Mouse (Mus musculus): ENCODE measurements around the gene Gtpbp1. TPM values are rescaled to one million over a fixed set of nuclear protein-coding genes. Genes with fewer than 3 reads are reported as not detected.

The Gtpbp1 gene
- total and polyA plus RNA-seq, 2 experiments from 2014 or later: 47.6 to 78.1 TPM

GRCm38 (mm10) chr15:79685141-79685641 lies 5.5 kb upstream of the Gtpbp1 start:
- peaks cover 31% of the 10 kb centered on the region for H3K4me1 ChIP-seq (ENCODE audit: insufficient read depth)

GRCm38 (mm10) chr15:79686046-79686869 lies 4.4 kb upstream of the Gtpbp1 start:
- 12% methylated on average over 15 of the region's 15 CpGs for WGBS
- H3K4me1 ChIP-seq (ENCODE audit: insufficient read depth): peaks cover 31% of the 10 kb centered on the region
- no peak for DNase-seq

More at GRCm38 (mm10) chr15:79685141-79685641, 5.5 kb upstream of the Gtpbp1 start:
- no peak for TF ChIP-seq CTCF (IDR thresholded peaks at IDR 0.05; ENCODE audit: low read depth)
- 38% methylated on average over 6 of the region's 6 CpGs for WGBS
- H3K27me3 ChIP-seq (ENCODE audit: insufficient read depth, low read length): no peaks in the 10 kb centered on the region
- peak overlapping the region; percentile 71 for H3K9ac ChIP-seq
- no peak for DNase-seq
- ATAC-seq: no peak
- H3K27ac ChIP-seq (ENCODE audit: low read depth, low read length): no peak overlapping the region
- peak overlapping the region; percentile 70 for H3K4me2 ChIP-seq (ENCODE audit: low read depth)
- H3K9me3 ChIP-seq (ENCODE audit: low read length): no peaks in the 10 kb centered on the region
- H3K4me3 ChIP-seq (ENCODE audit: low read depth, low read length): peak overlapping the region; percentile 71
- no peaks in the 10 kb centered on the region for H3K36me3 ChIP-seq (ENCODE audit: insufficient read depth)

GRCm38 (mm10) chr15:79687175-79687574 lies 3.5 kb upstream of the Gtpbp1 start:
- H3K4me1 ChIP-seq (ENCODE audit: insufficient read depth): peaks cover 36% of the 10 kb centered on the region

More at GRCm38 (mm10) chr15:79686046-79686869, 4.4 kb upstream of the Gtpbp1 start:
- no peak overlapping the region for H3K27ac ChIP-seq (ENCODE audit: low read depth, low read length)
- no peaks in the 10 kb centered on the region for H3K36me3 ChIP-seq (ENCODE audit: insufficient read depth)
- TF ChIP-seq CTCF (IDR thresholded peaks at IDR 0.05; ENCODE audit: low read depth): no peak
- H3K9me3 ChIP-seq (ENCODE audit: low read length): no peaks in the 10 kb centered on the region
- peak overlapping the region; percentile 70 for H3K4me2 ChIP-seq (ENCODE audit: low read depth)
- H3K27me3 ChIP-seq (ENCODE audit: insufficient read depth, low read length): no peaks in the 10 kb centered on the region
- ATAC-seq: no peak
- H3K9ac ChIP-seq: peak overlapping the region; percentile 71
- H3K4me3 ChIP-seq (ENCODE audit: low read depth, low read length): peak overlapping the region; percentile 71

GRCm38 (mm10) chr15:79687646-79688267 lies 2.9 kb upstream of the Gtpbp1 start, which contains the start of gene Josd1:
Josd1 (minus strand) TSS chr15:79687919.
- ATAC-seq: peak; percentile 38
- H3K9ac ChIP-seq: peak within 1 kb of the TSS; percentile 71
- H3K36me3 ChIP-seq (ENCODE audit: insufficient read depth): no peaks in the 10 kb centered on the region
- peaks cover 38% of the 10 kb centered on the region for H3K4me1 ChIP-seq (ENCODE audit: insufficient read depth)
- DNase-seq: peak; percentile 96
- H3K27ac ChIP-seq (ENCODE audit: low read depth, low read length): peak within 1 kb of the TSS; percentile 79
- no peaks in the 10 kb centered on the region for H3K27me3 ChIP-seq (ENCODE audit: insufficient read depth, low read length)
- no peaks in the 10 kb centered on the region for H3K9me3 ChIP-seq (ENCODE audit: low read length)
- 0 out of 2 replicates have a peak, but pooled peaks have one; percentile 21 for TF ChIP-seq CTCF (IDR thresholded peaks at IDR 0.05; ENCODE audit: low read depth)
- 3% methylated on average over 61 of the region's 72 CpGs for WGBS
- H3K4me3 ChIP-seq (ENCODE audit: low read depth, low read length): peak within 1 kb of the TSS; percentile 71
- peak within 1 kb of the TSS; percentile 70 for H3K4me2 ChIP-seq (ENCODE audit: low read depth)

More at GRCm38 (mm10) chr15:79687175-79687574, 3.5 kb upstream of the Gtpbp1 start:
- WGBS: under 1% methylated on average over 33 of the region's 33 CpGs
- peak overlapping the region; percentile 71 for H3K4me3 ChIP-seq (ENCODE audit: low read depth, low read length)
- no peaks in the 10 kb centered on the region for H3K27me3 ChIP-seq (ENCODE audit: insufficient read depth, low read length)
- peak overlapping the region; percentile 70 for H3K4me2 ChIP-seq (ENCODE audit: low read depth)
- H3K36me3 ChIP-seq (ENCODE audit: insufficient read depth): no peaks in the 10 kb centered on the region
- DNase-seq: peak; percentile 47
- H3K27ac ChIP-seq (ENCODE audit: low read depth, low read length): peak overlapping the region; percentile 79
- ATAC-seq: no peak
- TF ChIP-seq CTCF (IDR thresholded peaks at IDR 0.05; ENCODE audit: low read depth): no peak
- peak overlapping the region; percentile 71 for H3K9ac ChIP-seq
- no peaks in the 10 kb centered on the region for H3K9me3 ChIP-seq (ENCODE audit: low read length)

- WGBS: 5% methylated on average over 8 of the region's 8 CpGs
- Histone ChIP-seq H3K4me2 (ENCODE audit: low read depth) (peak overlapping the region; percentile 70), H3K27me3 (ENCODE audit: insufficient read depth, low read length) (no peaks in the 10 kb centered on the region), H3K4me3 (ENCODE audit: low read depth, low read length) (peak overlapping the region; percentile 71), H3K4me1 (ENCODE audit: insufficient read depth) (peaks cover 37% of the 10 kb centered on the region), H3K9me3 (ENCODE audit: low read length) (no peaks in the 10 kb centered on the region), H3K36me3 (ENCODE audit: insufficient read depth) (no peaks in the 10 kb centered on the region), H3K9ac (peak overlapping the region; percentile 71), H3K27ac (ENCODE audit: low read depth, low read length) (peak overlapping the region; percentile 79)
- ATAC-seq (no peak), DNase-seq (no peak)
- no peak for TF ChIP-seq CTCF (IDR thresholded peaks at IDR 0.05; ENCODE audit: low read depth)
Measured at GRCm38 (mm10) chr15:79688268-79688956, 2.2 kb upstream of the Gtpbp1 start.

- peaks cover 27% of the 10 kb centered on the region for H3K4me1 ChIP-seq (ENCODE audit: insufficient read depth)
- TF ChIP-seq CTCF (IDR thresholded peaks at IDR 0.05; ENCODE audit: low read depth): no peak
- no peak overlapping the region for H3K9ac ChIP-seq
- no peaks in the 10 kb centered on the region for H3K27me3 ChIP-seq (ENCODE audit: insufficient read depth, low read length)
- no peaks in the 10 kb centered on the region for H3K9me3 ChIP-seq (ENCODE audit: low read length)
- H3K4me2 ChIP-seq (ENCODE audit: low read depth): peak overlapping the region; percentile 69
- ATAC-seq (no peak), DNase-seq (no peak)
- WGBS: 14% methylated on average over 24 of the region's 24 CpGs
- H3K27ac ChIP-seq (ENCODE audit: low read depth, low read length): no peak overlapping the region
- no peaks in the 10 kb centered on the region for H3K36me3 ChIP-seq (ENCODE audit: insufficient read depth)
- peak overlapping the region; percentile 91 for H3K4me3 ChIP-seq (ENCODE audit: low read depth, low read length)
Measured at GRCm38 (mm10) chr15:79689662-79690425, 801 bp upstream of the Gtpbp1 start.

All from forebrain, postnatal 0 days (tissue).